Mouse (Mus musculus): ENCODE results near the gene Ghrh.

DNA sequence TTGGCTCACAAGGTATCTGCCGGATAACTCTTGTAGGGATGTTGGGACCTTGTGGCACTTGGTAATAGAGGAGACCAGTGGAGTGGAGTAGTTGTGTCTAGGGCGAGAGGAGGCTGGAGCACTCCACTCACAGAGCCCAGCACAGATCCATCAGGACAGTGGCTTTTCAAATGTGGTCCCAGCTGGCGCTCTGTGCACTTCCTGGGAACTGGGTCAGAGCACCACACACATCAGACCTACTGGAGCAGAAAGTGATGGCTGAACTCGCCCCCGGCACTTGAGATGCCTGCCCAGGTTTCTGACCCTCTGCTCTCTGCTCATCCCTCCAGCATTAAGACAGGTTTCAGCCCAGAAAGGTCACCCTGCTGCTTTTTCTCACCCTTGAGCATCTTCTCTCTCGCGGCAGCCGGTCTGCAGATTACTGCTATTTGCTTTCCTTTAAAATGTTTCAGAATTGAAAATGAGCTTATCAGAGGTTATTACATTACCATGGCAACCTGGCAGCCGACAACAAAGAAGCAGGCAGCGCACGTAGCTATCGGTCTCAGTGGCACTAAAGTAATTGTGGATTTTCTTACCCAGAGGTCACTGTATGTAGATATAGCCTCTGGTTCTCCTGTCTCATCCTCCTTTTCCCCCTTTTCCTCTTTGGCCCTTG is 1.9 kb upstream of the Ghrh start:
- TF ChIP-seq MAX (IDR thresholded peaks at IDR 0.05) (no peak), MYOG (IDR thresholded peaks at IDR 0.05; ENCODE audit: control insufficient read depth, extremely low read depth, insufficient read length) (no peak), USF1 (IDR thresholded peaks at IDR 0.05; ENCODE audit: low read depth) (no peak)

All from C2C12 (cell line).